Mouse (Mus musculus) myocyte (in vitro differentiated cells): ENCODE measurements around the gene Spns1. TPM values are rescaled to one million over a fixed set of nuclear protein-coding genes. Genes with fewer than 3 reads are reported as not detected.
"Not testable (repeated sequence)": the region's sequence is repeated elsewhere in the genome, so short reads cannot be mapped to it uniquely, and the experiment has no call there.

Source experiments
- H3K27me3 ChIP-seq: one replicate; pipeline ENCODE4 v1.6.1; 2011; ENCODE audit not compliant: control insufficient read depth, insufficient read depth, insufficient read length
- H3K36me3 ChIP-seq: one replicate; pipeline ENCODE4 v1.6.1; 2011; ENCODE audit not compliant: control insufficient read depth, insufficient read depth
- H3K4me2 ChIP-seq: one replicate; pipeline ENCODE4 v1.6.1; 2011; ENCODE audit warnings: low read depth, control low read depth
- H3K4me3 ChIP-seq: one replicate; pipeline ENCODE4 v1.5.1; 2011; ENCODE audit warnings: mild to moderate bottlenecking, control low read depth, moderate library complexity
- H3K79me2 ChIP-seq: one replicate; pipeline ENCODE4 v1.6.1; 2011; ENCODE audit not compliant: control insufficient read depth, insufficient read depth
- H3ac ChIP-seq: one replicate; pipeline ENCODE4 v1.6.1; 2011; ENCODE audit not compliant: control insufficient read depth, insufficient read length
- CEBPB ChIP-seq: IDR thresholded peaks from 2 replicates; pipeline ENCODE4 v1.6.1; 2011; ENCODE audit warnings: mild to moderate bottlenecking, moderate library complexity; ENCODE audit not compliant: poor library complexity, insufficient read depth, severe bottlenecking
- E2F4 ChIP-seq: IDR thresholded peaks from one replicate; pipeline ENCODE4 v1.6.1; 2011; ENCODE audit warnings: mild to moderate bottlenecking, control low read depth, moderate library complexity; ENCODE audit not compliant: insufficient read depth
- MAX ChIP-seq: IDR thresholded peaks from one replicate; pipeline ENCODE4 v1.6.1; 2011; ENCODE audit warnings: low read depth, mild to moderate bottlenecking, control low read depth
- MYOD1 ChIP-seq, 3 experiments: IDR thresholded peaks; one replicate each; pipeline ENCODE4 v1.6.1; 2011; ENCODE audit warnings: control low read depth in 2 of 3, low read depth in 2 of 3, mild to moderate bottlenecking in 2 of 3, moderate library complexity in 1 of 3; ENCODE audit not compliant: insufficient read length in 2 of 3, control insufficient read depth in 1 of 3
- MYOG ChIP-seq, 3 experiments: IDR thresholded peaks; one replicate each; pipeline ENCODE4 v1.6.1; 2011; ENCODE audit warnings: control low read depth in 2 of 3, low read depth in 2 of 3, mild to moderate bottlenecking in 2 of 3; ENCODE audit not compliant: insufficient read length in 2 of 3, control insufficient read depth in 1 of 3, insufficient read depth in 1 of 3
- POLR2A ChIP-seq: IDR thresholded peaks from one replicate; pipeline ENCODE4 v1.6.1; 2011; ENCODE audit warnings: low read depth, mild to moderate bottlenecking, control low read depth, moderate library complexity; ENCODE audit not compliant: insufficient read length
- POLR2AphosphoS2 ChIP-seq: IDR thresholded peaks from one replicate; pipeline ENCODE4 v1.6.1; 2011; ENCODE audit warnings: low read depth, control low read depth; ENCODE audit not compliant: insufficient read length
- REST ChIP-seq: IDR thresholded peaks from one replicate; pipeline ENCODE4 v1.6.1; 2011; ENCODE audit warnings: mild to moderate bottlenecking, control low read depth, moderate library complexity; ENCODE audit not compliant: insufficient read depth, insufficient read length
- SRF ChIP-seq: IDR thresholded peaks from one replicate; pipeline ENCODE4 v1.6.1; 2011; ENCODE audit warnings: low read depth; ENCODE audit not compliant: control insufficient read depth, insufficient read length
- TCF12 ChIP-seq: IDR thresholded peaks from one replicate; pipeline ENCODE4 v1.6.1; 2011; ENCODE audit warnings: mild to moderate bottlenecking, control low read depth; ENCODE audit not compliant: poor library complexity, insufficient read depth, severe bottlenecking
- TCF3 ChIP-seq: IDR thresholded peaks from one replicate; pipeline ENCODE4 v1.6.1; 2011; ENCODE audit warnings: low read depth, control low read depth; ENCODE audit not compliant: insufficient read length
- USF1 ChIP-seq: IDR thresholded peaks from one replicate; pipeline ENCODE4 v1.6.1; 2011; ENCODE audit warnings: low read depth, mild to moderate bottlenecking, control low read depth, moderate library complexity
- polyA plus RNA-seq: library from polyadenylated mRNA; unstranded; fragments of >200 nt; fragmentation: generic; extraction: Trizol; gene quantifications from one replicate; pipeline ENCODE4 v1.2.1, GENCODE M21; 2012; ENCODE audit warnings: missing spikeins

Spns1 gene
- polyA plus RNA-seq, 1 experiment: 76.5 TPM

- peaks cover 24% of the 10 kb centered on the region for H3K27me3 ChIP-seq
- H3K4me2 ChIP-seq: no peak overlapping the region
- H3K79me2 ChIP-seq: no peaks in the 10 kb centered on the region
- H3ac ChIP-seq: no peak overlapping the region
- H3K36me3 ChIP-seq: no peaks in the 10 kb centered on the region
- H3K4me3 ChIP-seq: no peak overlapping the region
- TF ChIP-seq E2F4: no peak
- no peak for TF ChIP-seq MAX
- TF ChIP-seq MYOG (IDR thresholded peaks at IDR 0.05; ENCODE audit: control insufficient read depth in 1 of 3, insufficient read depth in 1 of 3, insufficient read length in 2 of 3, low read depth in 2 of 3): no peak
- TF ChIP-seq POLR2A: no peak
- no peak for TF ChIP-seq POLR2AphosphoS2
- TF ChIP-seq TCF12: no peak
- no peak for TF ChIP-seq MYOD1 (IDR thresholded peaks at IDR 0.05; ENCODE audit: control insufficient read depth in 1 of 3, insufficient read length in 2 of 3, low read depth in 2 of 3)
- TF ChIP-seq SRF: no peak
- no peak for TF ChIP-seq CEBPB
- TF ChIP-seq USF1: no peak
- TF ChIP-seq TCF3: no peak
- TF ChIP-seq REST: no peak
These were observed 39.8 kb upstream of the Spns1 start for GRCm38 (mm10) chr7:126417045-126417444.

DNA sequence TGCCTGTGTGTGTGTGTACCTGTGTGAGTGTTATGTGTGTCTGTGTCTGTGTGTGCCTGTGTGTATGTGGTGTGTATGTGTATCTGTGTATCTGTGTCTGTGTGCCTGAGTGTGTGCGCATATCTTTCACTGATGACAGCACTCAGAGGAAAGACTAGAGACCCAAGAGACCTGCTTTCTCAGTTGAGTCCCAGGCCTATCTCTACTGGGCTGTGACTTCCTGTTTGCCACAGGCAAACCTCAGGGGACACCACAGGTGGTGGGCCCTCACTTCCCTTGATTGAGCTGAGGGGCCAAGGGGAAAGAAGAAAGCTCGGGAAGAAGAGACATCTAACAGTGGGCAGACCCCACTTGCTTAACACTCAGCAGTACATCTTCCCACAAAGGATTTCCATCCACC lies 39.4 kb upstream of the Spns1 start:
- H3ac ChIP-seq: no peak overlapping the region
- TF ChIP-seq MYOD1 (IDR thresholded peaks at IDR 0.05; ENCODE audit: control insufficient read depth in 1 of 3, insufficient read length in 2 of 3, low read depth in 2 of 3): no peak
- no peak for TF ChIP-seq SRF
- TF ChIP-seq E2F4: no peak
- TF ChIP-seq REST: no peak
- TF ChIP-seq POLR2AphosphoS2: no peak
- no peak for TF ChIP-seq TCF3

DNA sequence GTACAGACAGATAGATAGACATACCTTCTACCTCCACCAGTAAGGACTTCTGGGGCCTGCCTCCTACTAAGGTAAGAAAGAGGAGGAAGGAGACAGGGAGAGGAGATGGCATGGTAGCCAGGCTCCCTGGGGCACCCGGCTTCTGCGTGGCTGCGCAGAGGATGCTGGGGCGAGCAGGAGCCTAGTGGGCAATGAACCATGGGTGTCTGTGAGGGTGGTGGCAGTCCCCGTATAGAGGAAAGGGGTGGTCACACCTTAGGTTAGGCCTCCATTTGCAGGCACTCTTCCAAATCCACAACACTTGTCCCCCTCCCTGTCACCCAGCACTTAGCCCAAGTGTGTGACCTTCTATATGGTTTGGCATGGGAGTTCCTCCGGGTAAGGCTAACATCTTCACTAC lies 37.5 kb upstream of the Spns1 start, which contains the start of gene Cd19:
Gene Cd19, minus strand, starts transcription at position 165 of the 400 bp plus-strand sequence.
- no peak within 1 kb of the TSS for H3K4me3 ChIP-seq
- TF ChIP-seq E2F4: no peak
- TF ChIP-seq TCF12: no peak
- no peak for TF ChIP-seq MAX
- no peak for TF ChIP-seq POLR2A
- no peak for TF ChIP-seq USF1
- TF ChIP-seq MYOD1 (IDR thresholded peaks at IDR 0.05; ENCODE audit: control insufficient read depth in 1 of 3, insufficient read length in 2 of 3, low read depth in 2 of 3): no peak
- TF ChIP-seq POLR2AphosphoS2: no peak
- no peak for TF ChIP-seq MYOG (IDR thresholded peaks at IDR 0.05; ENCODE audit: control insufficient read depth in 1 of 3, insufficient read depth in 1 of 3, insufficient read length in 2 of 3, low read depth in 2 of 3)
- TF ChIP-seq REST: no peak
- TF ChIP-seq TCF3: no peak
- no peak for TF ChIP-seq SRF
- TF ChIP-seq CEBPB: no peak
- H3K27me3 ChIP-seq: peaks cover 42% of the 10 kb centered on the region
- H3K4me2 ChIP-seq: no peak within 1 kb of the TSS
- H3ac ChIP-seq: no peak within 1 kb of the TSS
- no peaks in the 10 kb centered on the region for H3K79me2 ChIP-seq
- no peaks in the 10 kb centered on the region for H3K36me3 ChIP-seq

More for the DNA sequence above, 39.4 kb upstream of the Spns1 start:
- Histone ChIP-seq H3K4me3 (no peak overlapping the region), H3K4me2 (no peak overlapping the region), H3K79me2 (no peaks in the 10 kb centered on the region), H3K36me3 (no peaks in the 10 kb centered on the region), H3K27me3 (peaks cover 28% of the 10 kb centered on the region)

DNA sequence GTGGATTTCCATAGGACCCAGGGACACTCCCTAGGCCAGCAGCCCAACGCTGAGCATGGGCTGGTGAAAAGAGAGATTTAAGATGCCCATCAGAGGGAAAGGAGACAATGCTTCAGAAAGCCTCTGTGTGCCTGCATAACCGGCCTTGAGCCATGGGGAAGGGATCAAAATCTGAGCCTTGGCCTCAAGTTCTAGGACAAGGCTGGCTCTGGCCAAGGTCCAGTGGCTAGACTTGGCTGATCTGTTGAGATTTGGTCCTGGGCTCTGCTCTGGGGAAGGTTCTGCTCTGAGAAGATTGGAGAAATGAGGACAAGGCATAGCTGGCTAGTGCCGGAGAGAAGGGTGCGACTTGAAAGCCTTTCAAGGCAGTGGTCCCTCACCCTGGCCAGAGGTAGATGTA lies 33.8 kb upstream of the Spns1 start:
- no peaks in the 10 kb centered on the region for H3K36me3 ChIP-seq
- no peak overlapping the region for H3K4me3 ChIP-seq
- H3K27me3 ChIP-seq: peaks cover 42% of the 10 kb centered on the region
- TF ChIP-seq POLR2A (no peak), E2F4 (no peak), CEBPB (no peak), POLR2AphosphoS2 (no peak), REST (no peak), TCF3 (no peak), MYOG (IDR thresholded peaks at IDR 0.05; ENCODE audit: control insufficient read depth in 1 of 3, insufficient read depth in 1 of 3, insufficient read length in 2 of 3, low read depth in 2 of 3) (no peak)
- no peak overlapping the region for H3ac ChIP-seq
- no peaks in the 10 kb centered on the region for H3K79me2 ChIP-seq
- H3K4me2 ChIP-seq: no peak overlapping the region

DNA sequence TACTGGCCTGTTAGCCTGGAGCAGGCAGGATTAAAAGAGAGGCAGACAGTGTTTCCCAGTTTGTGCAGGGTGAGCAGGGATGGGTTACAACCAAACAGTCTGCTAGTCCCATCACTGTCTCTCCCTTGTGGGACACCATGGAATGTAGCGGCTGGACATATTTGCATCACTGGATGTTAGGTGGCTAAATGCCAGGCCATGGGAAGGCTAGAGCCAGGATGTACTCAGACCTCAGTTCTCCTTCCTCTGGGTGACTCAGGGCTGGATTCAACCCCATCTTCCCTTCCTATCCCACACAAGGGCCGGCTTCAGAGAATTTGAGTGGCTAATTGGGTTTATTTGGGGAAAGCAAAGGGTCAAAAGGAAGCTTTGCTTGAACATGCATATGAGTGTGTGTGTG lies 31.4 kb upstream of the Spns1 start:
- no peak overlapping the region for H3ac ChIP-seq
- H3K4me2 ChIP-seq: no peak overlapping the region
- H3K36me3 ChIP-seq: no peaks in the 10 kb centered on the region
- peaks cover 35% of the 10 kb centered on the region for H3K27me3 ChIP-seq
- H3K4me3 ChIP-seq: no peak overlapping the region
- no peak for TF ChIP-seq CEBPB
- no peak for TF ChIP-seq E2F4
- no peak for TF ChIP-seq TCF3
- no peak for TF ChIP-seq MYOG (IDR thresholded peaks at IDR 0.05; ENCODE audit: control insufficient read depth in 1 of 3, insufficient read depth in 1 of 3, insufficient read length in 2 of 3, low read depth in 2 of 3)
- no peak for TF ChIP-seq MAX
- TF ChIP-seq POLR2A: no peak
- TF ChIP-seq USF1: no peak
- TF ChIP-seq SRF: no peak
- TF ChIP-seq POLR2AphosphoS2: no peak
- TF ChIP-seq TCF12: no peak
- TF ChIP-seq MYOD1 (IDR thresholded peaks at IDR 0.05; ENCODE audit: control insufficient read depth in 1 of 3, insufficient read length in 2 of 3, low read depth in 2 of 3): no peak
- TF ChIP-seq REST: no peak
- H3K79me2 ChIP-seq: no peaks in the 10 kb centered on the region

- H3K79me2 ChIP-seq, H3K4me3 ChIP-seq: not testable (repeated sequence)
These were observed 25.3 kb upstream of the Spns1 start for GRCm38 (mm10) chr7:126402518-126402917.

More at GRCm38 (mm10) chr7:126402518-126402917, 25.3 kb upstream of the Spns1 start:
- H3K36me3 ChIP-seq, H3K4me2 ChIP-seq, H3ac ChIP-seq, H3K27me3 ChIP-seq: not testable (repeated sequence)
